Mouse (Mus musculus): ENCODE measurements around the gene Mfsd13b.

DNA sequence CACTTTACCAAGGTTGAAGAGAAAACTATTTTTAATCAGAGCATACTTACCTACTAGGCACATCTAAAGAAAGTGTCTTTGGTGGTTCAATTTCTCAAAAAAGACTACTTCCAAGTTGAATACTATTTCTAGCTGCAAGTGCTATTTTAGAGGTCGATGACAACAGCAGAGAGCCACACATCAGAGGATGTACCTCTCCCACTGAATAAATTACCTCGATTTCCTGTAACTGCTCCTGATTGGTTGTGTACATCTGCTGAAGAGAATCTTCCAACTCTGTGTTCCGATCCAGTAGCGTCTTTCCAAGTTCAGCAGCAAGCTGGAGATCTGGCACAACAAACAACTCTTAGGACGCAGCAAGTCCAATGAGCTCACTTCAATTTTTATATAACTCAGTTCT lies 12.2 kb upstream of the Mfsd13b start:
- TF ChIP-seq CTCF (conservative IDR thresholded peaks at IDR 0.05 in 1 of 2, IDR thresholded peaks at IDR 0.05 in 1 of 2; ENCODE audit: low read depth in 2 of 2, low read length in 2 of 2) (no peak), HCFC1 (IDR thresholded peaks at IDR 0.05; ENCODE audit: low read depth, low read length) (no peak), POLR2A (IDR thresholded peaks at IDR 0.05; ENCODE audit: low read depth, low read length) (no peak), JUN (IDR thresholded peaks at IDR 0.05; ENCODE audit: insufficient read depth, low read depth, low read length) (no peak), ZMIZ1 (IDR thresholded peaks at IDR 0.05; ENCODE audit: low read depth, low read length) (no peak), RAD21 (IDR thresholded peaks at IDR 0.05; ENCODE audit: low read depth, low read length) (no peak), JUND (conservative IDR thresholded peaks at IDR 0.05; ENCODE audit: low read depth, low read length) (no peak)

All from CH12.LX (cell line).